Mouse (Mus musculus) CD8-positive naive resting alpha-beta T cell, adult 2 months (primary cell): ENCODE measurements around the gene Dapk2.
A peak's percentile ranks its signal among the peaks of the same experiment; 100 is the strongest.
"Not testable (repeated sequence)": the region's sequence is repeated elsewhere in the genome, so short reads cannot be mapped to it uniquely, and the experiment has no call there.

ENCODE experiments used
- DNase-seq, 2 experiments: peaks; one replicate each; pipeline ENCODE4 v3.0.0; 2022; ENCODE audit warnings: low read depth in 2 of 2, low spot score in 2 of 2

The Dapk2 gene

GRCm38 (mm10) chr9:66274657-66275056 is 116.6 kb downstream of the Dapk2 start:
- DNase-seq = no peak

- no peak for DNase-seq
Observed at GRCm38 (mm10) chr9:66275267-66275991, 117.4 kb downstream of the Dapk2 start.

- DNase-seq = no peak
Observed at GRCm38 (mm10) chr9:66276062-66276461, 118.0 kb downstream of the Dapk2 start.

- no peak for DNase-seq
Observed at GRCm38 (mm10) chr9:66276697-66277385, 118.8 kb downstream of the Dapk2 start.

GRCm38 (mm10) chr9:66279647-66280046 is 121.6 kb downstream of the Dapk2 start:
- no peak for DNase-seq

GRCm38 (mm10) chr9:66280496-66280895 is 122.5 kb downstream of the Dapk2 start:
- peak; percentile 33 to 57 for DNase-seq

GRCm38 (mm10) chr9:66281501-66281951 is 123.5 kb downstream of the Dapk2 start:
- DNase-seq = peak; percentile 66 to 69

- DNase-seq = no peak
Observed at GRCm38 (mm10) chr9:66282582-66282981, 124.6 kb downstream of the Dapk2 start.

- DNase-seq = peak; percentile 53 to 73
Observed at GRCm38 (mm10) chr9:66283565-66284203, 125.7 kb downstream of the Dapk2 start.

GRCm38 (mm10) chr9:66285241-66285640 is 127.2 kb downstream of the Dapk2 start:
- not testable (repeated sequence) for DNase-seq

GRCm38 (mm10) chr9:66285901-66286300 is 127.9 kb downstream of the Dapk2 start:
- DNase-seq = no peak

GRCm38 (mm10) chr9:66290727-66291126 is 132.7 kb downstream of the Dapk2 start:
- no peak for DNase-seq

GRCm38 (mm10) chr9:66293319-66293718 is 135.3 kb downstream of the Dapk2 start:
- no peak for DNase-seq

- DNase-seq = no peak
Observed at GRCm38 (mm10) chr9:66294227-66294626, 136.2 kb downstream of the Dapk2 start.

GRCm38 (mm10) chr9:66294980-66295410 is 137.0 kb downstream of the Dapk2 start:
- no peak for DNase-seq

GRCm38 (mm10) chr9:66295577-66296120 is 137.6 kb downstream of the Dapk2 start:
- DNase-seq = no peak

GRCm38 (mm10) chr9:66298783-66299182 is 140.8 kb downstream of the Dapk2 start:
- no peak for DNase-seq

- no peak for DNase-seq
Observed at GRCm38 (mm10) chr9:66300448-66301027, 142.5 kb downstream of the Dapk2 start.

GRCm38 (mm10) chr9:66304320-66305090 is 146.5 kb downstream of the Dapk2 start:
- DNase-seq = no peak
